Mouse (Mus musculus) midbrain, embryonic 10.5 days (tissue): ENCODE data around the gene Shf. TPM values are rescaled to one million over a fixed set of nuclear protein-coding genes. Genes with fewer than 3 reads are reported as not detected.
"Not testable (repeated sequence)": the region's sequence is repeated elsewhere in the genome, so short reads cannot be mapped to it uniquely, and the experiment has no call there.

Experiments used
- DNase-seq: peaks from one replicate; pipeline ENCODE4 v3.0.0-alpha.2; 2017; ENCODE audit warnings: low spot score
- H3K27ac ChIP-seq: fragments of 300-500 bp; sonication (generic); replicated peaks from 2 replicates; pipeline ENCODE4 v1.5.1; 2016; ENCODE audit warnings: mild to moderate bottlenecking
- H3K27me3 ChIP-seq: fragments of 300-500 bp; sonication (generic); 2 replicates; pipeline ENCODE4 v1.6.1; 2016; ENCODE audit warnings: low read depth, mild to moderate bottlenecking; ENCODE audit not compliant: poor library complexity, severe bottlenecking
- H3K36me3 ChIP-seq: fragments of 300-500 bp; sonication (generic); 2 replicates; pipeline ENCODE4 v1.6.1; 2016; ENCODE audit warnings: mild to moderate bottlenecking, moderate library complexity
- H3K4me1 ChIP-seq: fragments of 300-500 bp; sonication (generic); 2 replicates; pipeline ENCODE4 v1.6.1; 2016
- H3K4me3 ChIP-seq: fragments of 300-500 bp; sonication (generic); 2 replicates; pipeline ENCODE4 v1.5.1; 2016; ENCODE audit warnings: mild to moderate bottlenecking, moderate library complexity
- H3K9me3 ChIP-seq: fragments of 300-500 bp; sonication (generic); replicated peaks from 2 replicates; pipeline ENCODE4 v1.6.1; 2016; ENCODE audit warnings: mild to moderate bottlenecking
- WGBS: fragments of 180-500 bp; shearing (Covaris S2); methylation state at CpG from one replicate; pipeline ENCODE4 v1.1.7; 2016; 5-methylcytosine and 5-hydroxymethylcytosine counted together
- polyA plus RNA-seq: library from polyadenylated mRNA; unstranded; fragments of >200 nt; fragmentation: Nextera tagmentation; extraction: Ambion mirVana; gene quantifications from 2 replicates; pipeline ENCODE4 v1.2.1, GENCODE M21; 2016

Shf gene
- polyA plus RNA-seq: 5.8 and 7.9 TPM in 2 replicates

GRCm38 (mm10) chr2:122368995-122369739 is at the start of gene Shf:
TSS of gene Shf (minus strand) at chr2:122369162.
- peak within 1 kb of the TSS; percentile 98 for H3K27ac ChIP-seq
- H3K27me3 ChIP-seq: peaks cover 30% of the 10 kb centered on the region
- H3K4me3 ChIP-seq: peak within 1 kb of the TSS; percentile 94
- H3K4me1 ChIP-seq: peaks cover 41% of the 10 kb centered on the region
- WGBS: 1% methylated on average over 52 of the region's 54 CpGs
- peaks cover 20% of the 10 kb centered on the region for H3K36me3 ChIP-seq
- DNase-seq: peak; percentile 95
- no peaks in the 10 kb centered on the region for H3K9me3 ChIP-seq

GRCm38 (mm10) chr2:122408928-122409327 is 40.0 kb upstream of the Shf start:
- Histone ChIP-seq H3K27me3 (no peaks in the 10 kb centered on the region), H3K4me1 (no peaks in the 10 kb centered on the region), H3K9me3 (no peaks in the 10 kb centered on the region), H3K27ac (no peak overlapping the region), H3K36me3 (no peaks in the 10 kb centered on the region), H3K4me3 (no peak overlapping the region)
- 84% methylated on average over 7 of the region's 7 CpGs for WGBS
- no peak for DNase-seq

- Histone ChIP-seq H3K36me3 (no peaks in the 10 kb centered on the region), H3K4me1 (no peaks in the 10 kb centered on the region), H3K27ac (no peak overlapping the region), H3K9me3 (no peaks in the 10 kb centered on the region), H3K4me3 (no peak overlapping the region), H3K27me3 (no peaks in the 10 kb centered on the region)
- WGBS: 91% methylated on average over 2 of the region's 2 CpGs
- DNase-seq: no peak
Observed at GRCm38 (mm10) chr2:122407607-122408006, 38.6 kb upstream of the Shf start.

- Histone ChIP-seq H3K27me3 (no peaks in the 10 kb centered on the region), H3K4me1 (0 out of 2 replicates have a peak, but pooled peaks cover 2% of the 10 kb centered on the region), H3K9me3 (no peaks in the 10 kb centered on the region), H3K36me3 (no peaks in the 10 kb centered on the region), H3K4me3 (no peak overlapping the region), H3K27ac (no peak overlapping the region)
- no peak for DNase-seq
- 92% methylated on average over 1 of the region's 1 CpGs for WGBS
Observed at GRCm38 (mm10) chr2:122396150-122396549, 27.2 kb upstream of the Shf start.

- H3K4me3 ChIP-seq, H3K4me1 ChIP-seq, DNase-seq, H3K27me3 ChIP-seq, H3K27ac ChIP-seq, H3K36me3 ChIP-seq, H3K9me3 ChIP-seq: not testable (repeated sequence)
- WGBS: 95% methylated on average over 3 of the region's 3 CpGs
Observed at GRCm38 (mm10) chr2:122387135-122387534, 18.2 kb upstream of the Shf start.

- H3K4me3 ChIP-seq: no peak overlapping the region
- no peak overlapping the region for H3K27ac ChIP-seq
- H3K36me3 ChIP-seq: no peaks in the 10 kb centered on the region
- 40% methylated on average over 3 of the region's 3 CpGs for WGBS
- no peak for DNase-seq
- peaks cover 7% of the 10 kb centered on the region for H3K4me1 ChIP-seq
- no peaks in the 10 kb centered on the region for H3K9me3 ChIP-seq
- H3K27me3 ChIP-seq: no peaks in the 10 kb centered on the region
Observed at GRCm38 (mm10) chr2:122385095-122385494, 16.1 kb upstream of the Shf start.

- H3K4me1 ChIP-seq: peaks cover 13% of the 10 kb centered on the region
- no peak for DNase-seq
- no peak overlapping the region for H3K27ac ChIP-seq
- H3K27me3 ChIP-seq: no peaks in the 10 kb centered on the region
- H3K36me3 ChIP-seq: no peaks in the 10 kb centered on the region
- no peaks in the 10 kb centered on the region for H3K9me3 ChIP-seq
- H3K4me3 ChIP-seq: no peak overlapping the region
- 84% methylated on average over 6 of the region's 6 CpGs for WGBS
Observed at GRCm38 (mm10) chr2:122382121-122382520, 13.2 kb upstream of the Shf start.

GRCm38 (mm10) chr2:122381329-122382103 is 12.6 kb upstream of the Shf start:
- Histone ChIP-seq H3K27ac (no peak overlapping the region), H3K36me3 (no peaks in the 10 kb centered on the region), H3K4me3 (0 out of 2 replicates have a peak overlapping the region, but pooled peaks have one; percentile 42), H3K9me3 (no peaks in the 10 kb centered on the region), H3K4me1 (peaks cover 13% of the 10 kb centered on the region), H3K27me3 (no peaks in the 10 kb centered on the region)
- 78% methylated on average over 16 of the region's 16 CpGs for WGBS
- no peak for DNase-seq

GRCm38 (mm10) chr2:122380768-122381311 is 11.9 kb upstream of the Shf start:
- DNase-seq: peak; percentile 65
- peaks cover 17% of the 10 kb centered on the region for H3K4me1 ChIP-seq
- H3K27ac ChIP-seq: peak overlapping the region; percentile 49
- peak overlapping the region; percentile 42 for H3K4me3 ChIP-seq
- no peaks in the 10 kb centered on the region for H3K27me3 ChIP-seq
- H3K36me3 ChIP-seq: no peaks in the 10 kb centered on the region
- WGBS: 8% methylated on average over 11 of the region's 11 CpGs
- H3K9me3 ChIP-seq: no peaks in the 10 kb centered on the region

- 51% methylated on average over 2 of the region's 2 CpGs for WGBS
- DNase-seq: no peak
- no peaks in the 10 kb centered on the region for H3K36me3 ChIP-seq
Observed at GRCm38 (mm10) chr2:122379292-122379650, 10.3 kb upstream of the Shf start.

GRCm38 (mm10) chr2:122378421-122379291 is 9.7 kb upstream of the Shf start:
- H3K36me3 ChIP-seq: no peaks in the 10 kb centered on the region
- H3K27me3 ChIP-seq: no peaks in the 10 kb centered on the region
- no peaks in the 10 kb centered on the region for H3K9me3 ChIP-seq
- peak; percentile 54 for DNase-seq
- WGBS: 19% methylated on average over 8 of the region's 8 CpGs
- H3K4me1 ChIP-seq: peaks cover 23% of the 10 kb centered on the region
- peak overlapping the region; percentile 69 for H3K4me3 ChIP-seq
- peak overlapping the region; percentile 57 for H3K27ac ChIP-seq

More at GRCm38 (mm10) chr2:122379292-122379650, 10.3 kb upstream of the Shf start:
- Histone ChIP-seq H3K9me3 (no peaks in the 10 kb centered on the region), H3K27me3 (no peaks in the 10 kb centered on the region), H3K4me1 (peaks cover 23% of the 10 kb centered on the region), H3K4me3 (no peak overlapping the region), H3K27ac (no peak overlapping the region)

- H3K4me1 ChIP-seq: peaks cover 23% of the 10 kb centered on the region
- peak overlapping the region; percentile 69 for H3K4me3 ChIP-seq
- H3K27ac ChIP-seq: peak overlapping the region; percentile 91
- H3K27me3 ChIP-seq: no peaks in the 10 kb centered on the region
- whole genome bisulfite sequencing: 0% methylated on average over 26 of the region's 26 CpGs
- H3K36me3 ChIP-seq: no peaks in the 10 kb centered on the region
- no peaks in the 10 kb centered on the region for H3K9me3 ChIP-seq
- peak; percentile 85 for DNase-seq
Observed at GRCm38 (mm10) chr2:122377751-122378246, 8.8 kb upstream of the Shf start.
